Mouse (Mus musculus): ENCODE results near the gene Mrpl42. TPM values are rescaled to one million over a fixed set of nuclear protein-coding genes. Genes with fewer than 3 reads are reported as not detected.

Gene Mrpl42
- total RNA-seq, 2 experiments from 2014 or later = 298 to 322 TPM

DNA sequence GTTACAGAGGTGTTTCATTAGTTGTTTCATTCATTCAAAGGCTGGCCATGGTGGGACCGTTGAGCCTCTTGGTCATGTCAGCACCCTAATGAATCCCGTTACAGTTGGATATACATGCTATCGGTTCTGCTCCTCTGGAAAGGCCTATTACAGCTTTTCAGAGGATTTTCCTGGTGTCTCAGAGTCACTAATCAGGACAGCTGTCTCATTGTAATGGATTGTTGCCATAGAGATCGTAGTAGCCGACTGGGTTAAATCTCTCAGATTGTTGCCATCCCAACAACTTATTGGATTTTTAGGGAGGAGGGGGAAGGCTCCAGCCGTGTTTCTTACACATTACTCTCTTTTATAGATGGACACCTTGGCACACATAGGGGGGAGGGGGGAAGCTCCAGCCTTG is 37.2 kb downstream of the Mrpl42 start:
- no peak for DNase-seq
- intact Hi-C loops (cut with DNase I) = no loop called here

DNA sequence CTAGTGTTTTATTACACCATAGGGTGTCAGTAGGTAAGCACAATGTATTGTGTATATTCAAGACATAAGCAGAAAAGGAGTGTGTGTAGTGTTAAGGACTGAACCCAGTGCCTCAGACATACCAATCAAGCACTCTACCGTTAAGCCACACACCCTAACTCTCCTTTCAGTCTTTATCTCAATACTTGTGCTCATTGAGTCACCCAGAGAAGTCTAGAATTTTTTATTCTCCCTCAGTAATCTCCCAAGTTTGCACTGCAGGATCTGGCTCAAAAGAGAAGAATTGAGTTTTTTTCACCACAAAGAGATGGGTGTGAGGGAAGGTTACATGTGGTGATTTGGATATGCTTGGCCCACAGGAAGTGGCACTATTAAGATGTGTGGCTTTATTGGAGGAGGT is 39.5 kb downstream of the Mrpl42 start:
- DNase-seq = no peak
- intact Hi-C loops (cut with DNase I) = no loop called here

DNA sequence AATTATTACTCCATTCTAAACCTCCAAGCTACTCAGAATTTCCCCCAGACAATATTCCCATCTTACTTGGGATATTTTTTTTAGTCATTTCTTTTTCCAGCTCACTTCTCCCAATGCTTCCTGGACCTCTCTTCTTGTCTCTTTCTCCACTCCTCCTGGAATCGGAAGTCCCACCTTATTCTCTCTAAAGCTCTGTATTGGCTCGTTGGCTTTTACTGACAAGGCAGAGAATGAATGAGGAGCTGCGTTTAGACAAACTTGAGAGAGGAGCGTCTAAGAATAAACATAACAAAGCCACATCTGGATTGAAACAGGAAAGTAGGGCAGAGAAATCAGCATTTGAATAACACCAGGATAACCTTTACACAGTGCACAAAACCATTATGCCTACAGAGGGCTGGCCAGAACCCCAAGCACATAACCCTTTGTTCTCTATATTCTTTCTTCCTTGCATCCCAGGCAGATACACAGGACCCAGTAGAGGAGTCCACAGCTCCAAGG is 40.6 kb downstream of the Mrpl42 start:
- intact Hi-C loops (cut with DNase I) = no loop called here
- no peak for DNase-seq

DNA sequence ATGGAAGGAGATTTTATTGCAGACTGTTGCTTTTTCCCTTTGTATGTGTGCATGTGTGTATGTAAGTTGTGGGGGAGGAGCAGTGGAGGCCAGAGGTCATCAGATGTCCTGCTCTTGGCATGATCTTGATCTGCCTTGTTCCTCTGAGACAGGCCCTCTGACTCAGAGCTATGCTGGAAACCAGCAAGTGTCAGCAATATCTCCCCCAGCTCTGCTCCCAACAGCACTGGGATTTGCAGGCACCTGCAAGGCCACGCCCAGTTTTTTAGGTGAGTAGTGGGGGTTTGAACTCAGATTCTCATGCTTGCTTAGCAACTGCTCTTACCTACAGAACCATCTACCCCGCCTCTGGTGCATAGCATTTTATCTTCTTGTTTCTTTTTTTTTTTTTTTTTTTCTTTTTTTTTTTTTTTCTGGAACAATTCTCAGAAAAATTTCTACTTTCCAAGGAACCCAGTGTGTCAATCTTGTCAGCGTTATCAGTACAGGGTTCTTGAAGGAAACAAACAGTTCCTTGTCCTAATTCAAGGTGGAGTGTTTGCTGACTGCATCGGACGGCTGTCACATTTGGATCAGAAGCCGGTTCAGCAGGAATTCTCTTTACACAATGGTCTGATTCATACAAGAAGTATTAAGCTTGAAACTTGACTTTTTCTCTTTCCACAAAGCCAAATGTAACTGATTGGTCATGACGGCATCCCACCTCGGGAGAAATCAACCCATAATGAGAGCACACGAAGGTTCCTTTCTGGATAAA is 43.5 kb downstream of the Mrpl42 start:
- intact Hi-C loops (cut with DNase I) = no loop called here

DNA sequence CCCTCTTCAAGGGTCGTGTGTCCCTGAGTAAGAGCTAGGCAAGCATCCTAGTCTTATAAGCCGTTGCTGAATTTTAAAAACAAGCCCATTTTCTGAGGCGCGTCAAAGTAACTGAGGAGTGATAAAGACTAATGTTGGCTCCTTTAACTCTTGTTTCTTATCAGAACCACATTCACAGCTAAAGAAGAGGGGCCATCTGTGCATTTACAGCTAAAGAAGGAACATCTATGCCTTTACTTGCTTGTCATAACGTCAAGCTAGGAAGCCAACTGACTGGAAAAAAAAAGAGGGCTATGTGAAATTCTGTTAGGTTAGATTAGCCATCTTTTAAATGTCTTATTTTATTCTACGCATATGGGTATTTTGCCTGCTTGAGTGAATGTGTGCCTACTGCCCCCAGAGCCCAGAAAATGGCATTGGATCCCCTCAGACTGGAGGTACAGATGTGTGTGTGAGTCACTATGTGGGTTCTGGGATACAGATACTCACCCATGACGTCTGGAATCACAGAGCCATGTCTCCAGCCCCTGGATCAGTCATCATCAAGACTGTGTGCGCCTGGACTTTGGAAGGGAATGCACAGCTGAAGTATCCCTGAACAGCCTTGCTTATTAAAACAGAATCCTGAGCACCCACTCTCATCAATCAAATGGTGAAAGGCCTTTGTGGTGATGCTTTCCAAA is 44.2 kb downstream of the Mrpl42 start:
- intact Hi-C loops (cut with DNase I) = no loop called here
- no peak for DNase-seq

More for the DNA sequence above, 43.5 kb downstream of the Mrpl42 start:
- DNase-seq = no peak

DNA sequence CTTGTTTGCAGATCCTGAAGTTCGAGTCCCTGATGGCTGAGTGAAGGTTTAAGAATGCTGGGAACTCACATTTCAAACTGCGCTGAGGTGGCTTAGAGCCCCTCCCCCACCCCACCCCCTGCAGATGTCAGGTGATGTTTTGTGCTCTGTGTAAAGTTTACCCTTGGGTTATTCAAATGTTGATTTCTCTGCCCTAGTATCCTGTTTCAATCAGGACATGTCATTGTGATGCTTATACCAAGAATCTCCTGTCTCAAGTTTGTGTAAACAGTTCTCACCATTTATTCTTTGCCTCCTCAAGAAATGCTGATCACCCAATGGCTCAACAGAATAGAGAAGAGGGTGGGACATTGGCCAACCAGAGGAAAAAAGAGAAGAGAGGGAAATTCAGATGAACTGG is 45.6 kb downstream of the Mrpl42 start:
- DNase-seq = no peak
- intact Hi-C loops (cut with DNase I) = no loop called here

DNA sequence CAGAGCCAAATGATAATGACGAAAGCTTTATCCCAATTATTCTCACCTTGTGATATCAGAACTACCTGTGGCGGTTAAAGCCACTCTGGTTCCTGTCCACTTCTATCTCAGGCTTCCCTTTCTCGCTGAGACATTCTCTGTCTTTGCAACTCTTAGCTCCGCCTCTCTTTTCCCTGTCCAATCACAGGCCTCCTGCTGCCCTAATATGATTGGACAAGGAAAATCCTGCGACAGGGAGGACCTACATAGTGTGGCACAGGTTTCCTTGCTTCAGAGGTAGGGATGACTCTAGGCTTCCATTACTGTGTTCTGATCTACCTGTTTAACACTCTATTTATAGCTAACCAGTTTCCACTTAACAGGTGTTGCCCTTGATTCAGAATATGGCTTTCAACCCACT is 48.5 kb downstream of the Mrpl42 start:
- no peak for DNase-seq
- intact Hi-C loops (cut with DNase I) = no loop called here

DNA sequence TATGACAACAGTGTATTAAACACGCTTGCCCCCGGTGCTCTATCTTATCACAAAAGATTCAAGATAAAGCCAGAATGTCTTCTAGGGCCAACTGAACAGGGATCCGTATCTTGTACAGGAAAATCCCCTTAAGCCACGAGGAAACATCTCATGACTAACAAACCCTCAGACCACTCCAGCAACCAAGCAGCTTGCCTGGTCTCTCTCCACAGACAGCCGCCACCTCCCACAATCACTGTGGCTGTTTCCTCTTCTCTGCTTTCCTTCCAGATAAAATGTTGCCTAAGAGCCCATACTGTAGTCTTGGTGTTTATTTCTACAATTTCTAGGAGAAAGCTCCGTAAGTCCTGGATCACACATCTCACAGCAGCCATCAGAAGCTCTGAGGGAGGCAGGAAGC is 52.7 kb downstream of the Mrpl42 start:
- DNase-seq = no peak
- intact Hi-C loops (cut with DNase I) = no loop called here

DNA sequence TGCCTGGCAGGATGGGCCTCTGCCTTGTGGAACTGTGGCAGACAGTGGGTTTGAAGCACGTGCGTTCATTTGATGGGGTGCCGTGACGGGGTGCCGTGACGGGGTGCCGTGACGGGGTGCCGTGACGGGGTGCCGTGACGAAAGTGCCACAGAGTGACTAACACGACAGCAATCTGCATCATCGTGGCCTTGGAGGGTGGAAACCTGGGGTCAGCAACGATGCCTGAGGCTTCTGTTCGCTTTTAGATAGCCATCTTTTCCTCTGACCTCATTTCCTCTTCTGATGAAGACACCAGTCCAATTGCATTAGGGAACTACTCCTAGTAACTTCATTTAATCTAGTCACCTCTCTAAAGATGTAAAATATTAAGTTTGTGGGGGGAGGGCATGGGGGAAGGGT is 53.8 kb downstream of the Mrpl42 start:
- intact Hi-C loops (cut with DNase I) = no loop called here
- no peak for DNase-seq

DNA sequence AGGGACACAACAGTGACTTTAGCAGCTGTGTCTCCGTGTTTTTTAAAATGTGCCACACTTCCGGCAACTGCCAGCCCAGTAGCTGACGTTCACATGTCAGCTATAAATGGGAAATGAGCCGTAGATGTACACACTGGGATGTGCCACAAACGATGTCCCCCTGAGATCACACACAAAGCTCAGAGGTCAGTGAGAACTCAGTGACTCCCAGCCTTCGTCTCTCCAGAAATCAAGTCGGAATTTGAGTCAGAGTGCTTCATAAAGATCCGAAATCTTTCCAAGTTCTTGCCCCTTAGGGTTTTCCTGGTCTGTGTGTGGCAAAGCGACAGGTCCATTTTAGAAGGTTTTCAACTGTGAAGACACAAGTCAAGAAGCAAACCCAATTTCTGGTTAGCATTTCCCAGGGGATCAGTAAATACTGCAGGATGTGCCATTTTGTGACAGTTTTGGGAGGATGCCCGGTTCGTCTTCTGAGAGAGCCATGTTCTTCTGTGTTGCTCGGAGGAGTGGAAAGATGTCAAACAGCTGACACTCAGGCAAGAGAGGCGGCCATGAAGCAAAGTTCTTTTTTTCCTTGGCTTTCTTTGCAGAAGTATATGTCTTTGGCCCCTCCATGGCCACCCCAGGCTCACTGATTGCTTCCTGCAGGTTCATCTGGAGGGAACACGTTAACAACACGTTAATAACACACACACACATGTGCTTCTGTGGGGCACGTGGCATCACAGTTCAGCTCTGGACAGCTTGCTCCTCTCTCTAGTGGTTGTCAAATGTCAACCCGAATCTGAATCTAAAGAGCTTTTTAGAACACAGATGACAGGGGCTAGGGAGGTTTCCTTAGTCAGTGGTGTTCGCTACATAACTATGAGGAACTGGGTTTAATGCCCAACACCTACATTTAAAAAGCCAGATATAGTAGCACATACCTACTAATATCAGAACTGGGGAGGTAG is 56.4 kb downstream of the Mrpl42 start:
- intact Hi-C loops (cut with DNase I) = no loop called here
- peak in 1 of 2 experiments; percentile 36 for DNase-seq

DNA sequence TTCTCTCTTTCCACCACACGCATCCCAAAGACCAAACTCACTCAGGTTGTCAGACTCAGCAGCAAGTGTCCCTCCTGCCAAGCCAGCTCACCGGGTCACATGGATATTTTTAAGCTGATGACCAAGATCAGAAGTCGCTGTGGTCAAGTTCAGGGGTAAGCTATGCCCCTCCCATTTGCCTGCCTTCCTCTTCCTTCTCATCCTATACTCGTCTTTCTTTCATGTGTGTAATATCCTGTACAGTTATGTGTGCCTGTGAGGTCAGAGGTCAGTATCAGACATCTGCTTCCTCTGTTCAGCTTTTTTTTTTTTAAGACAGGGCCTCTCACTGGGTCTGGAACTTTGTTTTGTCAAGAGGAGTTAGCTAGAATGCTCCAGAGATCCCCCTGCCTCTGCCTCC is 59.4 kb downstream of the Mrpl42 start:
- DNase-seq = no peak
- intact Hi-C loops (cut with DNase I) = no loop called here

DNA sequence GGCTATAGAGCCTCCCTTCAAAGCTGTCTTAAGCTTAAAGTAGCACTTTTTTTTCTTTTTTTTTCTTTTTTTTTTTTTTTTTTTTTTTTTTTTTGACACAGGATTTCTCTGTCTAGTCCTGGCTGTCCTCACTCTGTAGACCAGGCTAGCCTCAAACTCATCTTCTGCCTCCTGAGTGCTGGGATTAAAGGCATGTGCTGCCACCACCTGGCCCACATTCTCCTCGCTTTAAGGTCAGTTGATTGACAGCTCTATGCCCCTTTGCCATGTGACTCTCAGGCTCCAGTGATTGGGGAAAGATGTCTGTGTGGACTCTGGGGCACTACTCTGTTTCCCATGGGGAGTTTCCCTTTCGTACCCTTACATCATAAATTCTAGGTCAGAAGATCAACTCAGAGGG is 61.2 kb downstream of the Mrpl42 start:
- intact Hi-C loops (cut with DNase I) = no loop called here
- DNase-seq = no peak

DNA sequence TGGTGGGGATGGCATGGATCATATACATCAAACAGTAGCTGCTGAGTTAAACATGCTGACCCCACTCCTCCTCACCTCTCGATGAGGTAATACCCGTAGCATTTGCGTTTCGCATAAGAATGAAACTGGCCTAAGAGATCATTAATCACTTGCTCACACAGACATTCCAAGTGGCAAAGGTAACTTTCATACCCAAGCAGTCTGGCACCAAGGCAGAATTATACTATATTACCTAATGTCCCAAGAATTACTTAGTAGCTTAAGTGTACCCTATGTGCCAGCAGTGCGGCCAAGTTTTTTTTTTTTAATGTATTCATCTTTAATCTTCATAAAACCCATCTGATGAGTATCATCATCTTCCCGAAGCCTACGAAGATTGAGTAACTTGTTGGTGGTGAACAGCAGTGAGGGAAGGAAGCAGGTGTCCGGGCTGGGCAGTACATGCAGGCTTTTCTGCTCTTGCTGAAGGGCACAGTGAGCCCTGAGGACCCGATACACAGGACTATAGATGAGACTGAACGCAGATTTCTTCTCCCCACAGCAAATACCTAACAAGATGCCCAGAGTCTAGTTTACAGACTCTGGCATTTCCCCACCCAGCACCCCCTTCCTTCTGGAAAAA is 61.9 kb downstream of the Mrpl42 start:
- DNase-seq = no peak
- intact Hi-C loops (cut with DNase I) = no loop called here

DNA sequence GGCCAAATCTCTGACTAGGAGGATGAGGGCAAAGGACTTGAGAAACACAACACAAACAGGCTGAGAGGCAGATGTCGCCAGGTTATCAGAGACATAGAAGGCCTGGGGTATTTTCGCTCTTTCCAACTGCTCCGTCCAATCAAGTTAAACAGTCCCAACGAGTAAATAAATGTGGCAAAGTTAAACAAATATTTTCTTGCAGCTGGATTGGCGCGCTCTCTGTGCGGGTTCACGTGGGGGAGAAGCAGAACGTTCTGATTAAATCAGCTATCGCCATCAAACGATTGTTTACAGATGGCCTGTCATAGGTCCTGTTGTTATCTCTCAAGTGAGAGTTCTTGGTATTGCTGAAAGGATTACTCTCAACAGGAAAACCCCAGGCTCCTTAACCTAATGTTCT is 62.8 kb downstream of the Mrpl42 start:
- intact Hi-C loops (cut with DNase I) = no loop called here
- no peak for DNase-seq

Other genes starting within 250 kb of the Mrpl42 start
- 10 to 100 TPM in 1 of 2 experiments, 1 to 10 TPM in 1; 8.3 to 11.1 TPM for gene Cradd, start 177.8 kb downstream of the Mrpl42 start, total RNA-seq (2021)
- 10 to 100 TPM in 1 of 2 experiments, 1 to 10 TPM in 1; 8.3 to 12.0 TPM for gene Socs2, start 84.8 kb downstream of the Mrpl42 start, total RNA-seq (2021)
- gene Ube2n, start 13.2 kb upstream of the Mrpl42 start, total RNA-seq (2021) = 10 to 100 TPM; 60.4 to 65.8 TPM
- 100 to 1,000 TPM; 190 to 259 TPM for gene Nudt4, start 62.2 kb upstream of the Mrpl42 start, total RNA-seq (2021)
- not detected for gene Anapc15-ps, start 171.5 kb upstream of the Mrpl42 start, total RNA-seq (2021)

All from gastrocnemius, postnatal 36 days (tissue).